Comparison of ENCODE assay signal across 8 mouse cellular contexts in the genomic region with DNA sequence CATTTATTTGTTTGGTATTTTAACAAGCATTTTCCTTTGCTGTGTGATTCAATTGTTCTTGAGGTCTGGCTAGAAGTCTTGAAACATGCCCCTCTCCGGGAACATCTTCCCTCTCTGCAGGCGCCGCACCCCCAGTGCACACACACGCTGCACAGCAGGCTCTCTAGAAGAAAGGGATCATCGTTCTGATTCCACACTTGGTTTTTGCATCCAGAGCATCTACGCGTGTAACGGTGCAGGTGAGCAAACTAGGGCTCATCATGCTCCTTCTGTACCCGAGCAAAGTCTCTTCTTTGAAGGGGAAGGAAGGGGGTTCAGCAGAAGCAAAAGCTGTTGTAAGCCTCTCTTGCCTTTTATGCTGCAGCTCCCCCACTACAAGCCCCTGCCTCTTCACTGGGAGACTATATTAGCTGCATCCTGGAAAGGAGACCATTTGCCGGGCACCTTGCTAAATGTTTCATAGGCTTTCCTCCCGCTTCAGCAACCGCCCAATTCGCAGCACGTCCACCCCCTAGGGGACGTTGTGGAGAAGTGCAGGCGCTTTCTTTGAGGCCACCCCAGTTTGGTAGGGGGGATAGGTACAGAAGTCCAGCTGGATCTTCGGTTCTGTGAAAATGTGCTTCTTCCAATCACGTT. TPM values are rescaled to one million over a fixed set of nuclear protein-coding genes. Genes with fewer than 3 reads are reported as not detected.
DNase-seq lines count a peak whose midpoint lies in the region; ATAC-seq and TF ChIP-seq lines count a peak whose summit lies in the region.

Gene Tmem163, minus strand, starts transcription at position 51 of the 636 bp plus-strand sequence.

- H3K9me3 ChIP-seq in forebrain, embryonic 13.5 days (replicated peaks) = no peaks in the 10 kb centered on the region
- H3K9me3 ChIP-seq in kidney, embryonic 14.5 days (ENCODE audit: control insufficient read depth, low read length) = peaks cover 2% of the 10 kb centered on the region; the same call in 1 of the 2 replicates
- no peaks in the 10 kb centered on the region for H3K9me3 ChIP-seq in lung, embryonic 15.5 days

- H3K27me3 ChIP-seq in forebrain, embryonic 13.5 days = peaks cover 47% of the 10 kb centered on the region
- peaks cover 53% of the 10 kb centered on the region for H3K27me3 ChIP-seq in kidney, embryonic 14.5 days (ENCODE audit: control insufficient read depth, insufficient read depth, low read length)
- peaks cover 64% of the 10 kb centered on the region for H3K27me3 ChIP-seq in lung, embryonic 15.5 days

- no peaks in the 10 kb centered on the region for H3K36me3 ChIP-seq in forebrain, embryonic 13.5 days (ENCODE audit: poor library complexity, severe bottlenecking)
- H3K36me3 ChIP-seq in kidney, embryonic 14.5 days (ENCODE audit: control insufficient read depth, insufficient read depth, low read length) = no peaks in the 10 kb centered on the region
- no peaks in the 10 kb centered on the region for H3K36me3 ChIP-seq in lung, embryonic 15.5 days

- TF ChIP-seq CTCF in brain, embryonic 14.5 days (IDR thresholded peaks at IDR 0.05; ENCODE audit: borderline replicate concordance, extremely low read depth, insufficient read depth, insufficient read length) = peak; percentile 86
- TF ChIP-seq CTCF in olfactory bulb, adult 2 months (IDR thresholded peaks at IDR 0.05; ENCODE audit: insufficient read depth, low read depth, low read length) = peak; percentile 56; the same call in 1 of the 2 replicates

- no peak for TF ChIP-seq POLR2A in brain, embryonic 14.5 days (IDR thresholded peaks at IDR 0.05; ENCODE audit: borderline replicate concordance, extremely low read depth, insufficient read depth, insufficient read length, poor library complexity, severe bottlenecking)
- TF ChIP-seq POLR2A in olfactory bulb, adult 2 months (IDR thresholded peaks at IDR 0.05; ENCODE audit: insufficient read depth, low read depth, low read length) = no peak

- DNase-seq in urinary bladder, postnatal 25 days (ENCODE audit: low spot score) = peak; percentile 11
- no peak for DNase-seq in urinary bladder, adult 2 months (ENCODE audit: low spot score)
- DNase-seq in brain, embryonic 14.5 days (ENCODE audit: low read depth) = peak; percentile 84
- no peak for DNase-seq in urinary bladder, postnatal 10 days (ENCODE audit: low spot score)

- peak; percentile 3; the same call in 1 of the 2 replicates for ATAC-seq in forebrain, embryonic 13.5 days
- ATAC-seq in kidney, embryonic 14.5 days (ENCODE audit: low FRiP score, low TSS enrichment) = no peak
- no peak for ATAC-seq in lung, embryonic 15.5 days (ENCODE audit: borderline replicate concordance, extremely low read depth, low FRiP score, low TSS enrichment)

- H3K4me3 ChIP-seq in forebrain, embryonic 13.5 days = peak within 1 kb of the TSS; percentile 63
- H3K4me3 ChIP-seq in kidney, embryonic 14.5 days (ENCODE audit: low read length) = peak within 1 kb of the TSS; percentile 50; the same call in 1 of the 2 replicates
- H3K4me3 ChIP-seq in lung, embryonic 15.5 days = no peak within 1 kb of the TSS
- no peak within 1 kb of the TSS for H3K4me3 ChIP-seq in olfactory bulb, adult 2 months (ENCODE audit: insufficient read depth, low read depth, low read length)

- 6% methylated on average over 18 of the region's 18 CpGs for WGBS in forebrain, embryonic 13.5 days
- 17% methylated on average over 18 of the region's 18 CpGs for WGBS in kidney, embryonic 14.5 days
- WGBS in lung, embryonic 15.5 days = 21% methylated on average over 18 of the region's 18 CpGs
- 22% methylated on average over 18 of the region's 18 CpGs for WGBS in olfactory bulb, adult 2 months

- H3K4me2 ChIP-seq in forebrain, embryonic 13.5 days = peak within 1 kb of the TSS; percentile 97
- H3K4me2 ChIP-seq in kidney, embryonic 14.5 days (replicated peaks; ENCODE audit: low read depth, low read length) = peak within 1 kb of the TSS; percentile 97; the same call in 1 of the 2 replicates
- H3K4me2 ChIP-seq in lung, embryonic 15.5 days = peak within 1 kb of the TSS; percentile 99; the same call in 1 of the 2 replicates

- H3K4me1 ChIP-seq in forebrain, embryonic 13.5 days = peaks cover 24% of the 10 kb centered on the region
- H3K4me1 ChIP-seq in kidney, embryonic 14.5 days (ENCODE audit: control insufficient read depth, insufficient read depth, low read length) = peaks cover 5% of the 10 kb centered on the region; the same call in 1 of the 2 replicates
- H3K4me1 ChIP-seq in lung, embryonic 15.5 days = peaks cover 19% of the 10 kb centered on the region
- H3K4me1 ChIP-seq in olfactory bulb, adult 2 months (ENCODE audit: control insufficient read depth, insufficient read depth, low read length) = peaks cover 20% of the 10 kb centered on the region

- H3K9ac ChIP-seq in forebrain, embryonic 13.5 days = no peak within 1 kb of the TSS
- H3K9ac ChIP-seq in kidney, embryonic 14.5 days (ENCODE audit: low read depth, low read length) = no peak within 1 kb of the TSS
- H3K9ac ChIP-seq in lung, embryonic 15.5 days = no peak within 1 kb of the TSS

- H3K27ac ChIP-seq in forebrain, embryonic 13.5 days = no peak within 1 kb of the TSS
- H3K27ac ChIP-seq in kidney, embryonic 14.5 days (ENCODE audit: low read depth, low read length) = no peak within 1 kb of the TSS
- no peak within 1 kb of the TSS for H3K27ac ChIP-seq in lung, embryonic 15.5 days
- no peak within 1 kb of the TSS for H3K27ac ChIP-seq in olfactory bulb, adult 2 months (ENCODE audit: insufficient read depth, low read depth, low read length)

RNA-seq across cellular contexts. Expression of gene Tmem163, which starts in this region (rescaled TPM):
- 0.18 and 0.21 TPM in 2 replicates for polyA plus RNA-seq in urinary bladder, adult 2 months (2012; rRNA removed)
- 35.2 and 53.4 TPM in 2 replicates for polyA plus RNA-seq in brain, embryonic 14.5 days (2012; rRNA removed)
- 16.0 and 25.7 TPM in 2 replicates for polyA plus RNA-seq in forebrain, embryonic 13.5 days (2015; fragmentation: Nextera tagmentation; extraction: Ambion mirVana)
- 0.59 and 0.62 TPM in 2 replicates for polyA plus RNA-seq in kidney, embryonic 14.5 days (2014; fragmentation: Nextera tagmentation; extraction: Ambion mirVana)
- 2.7 and 5.2 TPM in 2 replicates for polyA plus RNA-seq in lung, embryonic 15.5 days (2015; fragmentation: Nextera tagmentation; extraction: Ambion mirVana)
- not detected in 2 replicates for polyA plus RNA-seq in olfactory bulb, adult 2 months (2012; ENCODE audit: insufficient read depth, insufficient read length, low replicate concordance, missing spikeins)

Comparison
In these comparisons a context has a peak if more than half of its experiments do, and no peak if none do; other contexts are left out.
1. DNase-seq: peak in urinary bladder, postnatal 25 days (single experiment) and brain, embryonic 14.5 days (single experiment); none in urinary bladder, adult 2 months (single experiment) and urinary bladder, postnatal 10 days (single experiment).
2. H3K4me3 ChIP-seq: peak in forebrain, embryonic 13.5 days (single experiment) and kidney, embryonic 14.5 days (single experiment); none in lung, embryonic 15.5 days (single experiment) and olfactory bulb, adult 2 months (single experiment).
3. Peak in every context shown above with its lines, with median percentiles within 50 percentile points of each other: H3K4me2 ChIP-seq.